Mouse (Mus musculus) bone marrow macrophage, adult 2 months (primary cell): Measurements from ENCODE around the gene Osbpl10. TPM values are rescaled to one million over a fixed set of nuclear protein-coding genes. Genes with fewer than 3 reads are reported as not detected.

Experiments
- H3K27ac ChIP-seq: 2 replicates; pipeline ENCODE4 v1.5.1; 2012; ENCODE audit warnings: low read depth, low read length; ENCODE audit not compliant: insufficient read depth
- H3K4me1 ChIP-seq: 2 replicates; pipeline ENCODE4 v1.6.1; 2012; ENCODE audit warnings: low read length; ENCODE audit not compliant: control insufficient read depth, insufficient read depth
- H3K4me3 ChIP-seq: 2 replicates; pipeline ENCODE4 v1.5.1; 2012; ENCODE audit warnings: mild to moderate bottlenecking, low read length, moderate library complexity; ENCODE audit not compliant: insufficient read depth
- CTCF ChIP-seq: IDR thresholded peaks from 2 replicates; pipeline ENCODE4 v1.5.1; 2012; ENCODE audit warnings: low read depth, mild to moderate bottlenecking, low read length, moderate library complexity
- POLR2A ChIP-seq: IDR thresholded peaks from 2 replicates; pipeline ENCODE4 v1.6.1; 2012; ENCODE audit warnings: mild to moderate bottlenecking, low read depth, low read length, borderline replicate concordance
- polyA plus RNA-seq: library from polyadenylated mRNA; stranded (reverse); fragments of >200 nt; gene quantifications from 2 replicates; pipeline ENCODE4 v1.2.4, GENCODE M21; 2012; ENCODE audit not compliant: missing spikeins, insufficient read depth, insufficient read length

Gene Osbpl10
- polyA plus RNA-seq, 1 experiment, result 1.7 TPM

DNA sequence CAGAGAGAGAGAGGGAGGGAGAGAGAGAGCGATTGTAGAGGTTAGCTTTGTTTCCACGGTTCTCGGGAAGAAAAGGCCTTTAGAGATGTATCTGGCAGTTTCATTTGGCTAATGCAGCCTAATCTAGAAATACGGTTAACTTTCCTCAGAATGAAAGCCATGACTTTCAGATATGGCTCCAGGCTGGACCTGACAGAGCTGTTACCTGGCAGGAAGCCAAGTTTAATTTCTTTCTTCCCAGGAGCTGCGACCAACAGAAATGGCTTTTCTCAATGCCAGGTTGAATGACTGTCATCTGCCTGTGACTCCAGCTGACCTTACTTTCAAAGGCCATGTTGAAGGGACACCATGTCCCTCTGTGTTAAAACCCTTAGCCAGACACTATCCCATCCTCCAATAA, 80.4 kb downstream of the Osbpl10 start:
- Histone ChIP-seq H3K4me1 (no peaks in the 10 kb centered on the region), H3K4me3 (no peak overlapping the region), H3K27ac (no peak overlapping the region)
- TF ChIP-seq CTCF (no peak), POLR2A (no peak)

- H3K27ac ChIP-seq, result no peak overlapping the region
- no peak overlapping the region for H3K4me3 ChIP-seq
- H3K4me1 ChIP-seq, result no peaks in the 10 kb centered on the region
- TF ChIP-seq POLR2A, result no peak
- TF ChIP-seq CTCF, result no peak
Observed at GRCm38 (mm10) chr9:115064834-115065233, 86.5 kb downstream of the Osbpl10 start.

GRCm38 (mm10) chr9:115067071-115067470, 88.7 kb downstream of the Osbpl10 start:
- H3K4me1 ChIP-seq, result no peaks in the 10 kb centered on the region
- H3K4me3 ChIP-seq, result no peak overlapping the region
- TF ChIP-seq POLR2A (no peak), CTCF (no peak)
- H3K27ac ChIP-seq, result no peak overlapping the region

- no peak for TF ChIP-seq POLR2A
- no peak for TF ChIP-seq CTCF
- no peak overlapping the region for H3K4me3 ChIP-seq
- no peak overlapping the region for H3K27ac ChIP-seq
- H3K4me1 ChIP-seq, result no peaks in the 10 kb centered on the region
Observed at GRCm38 (mm10) chr9:115075191-115075590, 96.8 kb downstream of the Osbpl10 start.

- peak; percentile 45; the same call in 1 of the 2 replicates for TF ChIP-seq CTCF
- TF ChIP-seq POLR2A, result no peak
- H3K4me1 ChIP-seq, result no peaks in the 10 kb centered on the region
- no peak overlapping the region for H3K4me3 ChIP-seq
- H3K27ac ChIP-seq, result no peak overlapping the region
Observed at GRCm38 (mm10) chr9:115088295-115088993, 110.1 kb downstream of the Osbpl10 start.

DNA sequence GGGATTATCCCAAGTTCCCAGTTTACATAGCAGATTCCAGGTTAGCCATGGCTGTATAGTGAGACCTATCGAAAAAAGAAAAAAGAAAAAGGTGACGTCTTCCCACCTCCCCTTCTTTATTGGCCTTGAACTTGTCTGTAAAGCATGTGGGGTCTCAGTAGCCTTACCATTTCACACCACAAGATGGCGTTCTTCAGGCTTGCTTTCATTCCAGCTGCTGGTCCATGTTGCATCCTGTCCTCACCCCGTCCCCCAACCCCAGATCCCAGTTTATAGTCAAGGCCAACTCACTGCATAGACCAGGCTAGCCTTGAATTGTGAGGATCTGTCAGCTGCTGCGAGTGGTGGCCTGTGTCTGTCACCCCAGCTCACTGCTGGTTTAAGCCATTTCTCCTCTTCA, 111.3 kb downstream of the Osbpl10 start:
- no peak for TF ChIP-seq POLR2A
- no peak for TF ChIP-seq CTCF
- Histone ChIP-seq H3K4me3 (no peak overlapping the region), H3K27ac (no peak overlapping the region), H3K4me1 (no peaks in the 10 kb centered on the region)

- H3K4me3 ChIP-seq, result no peak overlapping the region
- H3K4me1 ChIP-seq, result no peaks in the 10 kb centered on the region
- TF ChIP-seq CTCF (no peak), POLR2A (no peak)
- no peak overlapping the region for H3K27ac ChIP-seq
Observed at GRCm38 (mm10) chr9:115096481-115096880, 118.1 kb downstream of the Osbpl10 start.

DNA sequence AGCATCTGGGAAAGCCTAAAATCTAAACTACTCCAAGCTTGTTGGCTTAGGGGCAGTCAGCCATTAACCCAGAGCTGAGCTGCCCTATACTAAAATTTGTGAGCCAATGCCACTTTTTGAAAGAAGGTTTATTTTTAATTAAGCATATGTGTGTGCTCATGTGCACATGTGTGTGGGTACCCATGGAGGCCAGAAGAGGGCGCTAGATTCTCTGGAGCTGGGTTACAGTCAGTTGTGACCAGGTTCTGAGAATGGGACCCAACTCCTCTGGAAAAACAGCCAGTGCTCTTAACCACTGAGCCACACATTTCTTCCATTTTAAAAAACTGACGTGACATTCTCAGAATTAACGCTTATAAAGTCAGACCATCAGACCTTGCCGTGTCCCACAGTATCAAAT, 119.0 kb downstream of the Osbpl10 start:
- H3K4me3 ChIP-seq, result no peak overlapping the region
- H3K27ac ChIP-seq, result no peak overlapping the region
- H3K4me1 ChIP-seq, result no peaks in the 10 kb centered on the region
- TF ChIP-seq POLR2A (no peak), CTCF (no peak)

- no peaks in the 10 kb centered on the region for H3K4me1 ChIP-seq
- no peak overlapping the region for H3K4me3 ChIP-seq
- TF ChIP-seq CTCF (no peak), POLR2A (no peak)
- H3K27ac ChIP-seq, result no peak overlapping the region
Observed at GRCm38 (mm10) chr9:115100181-115100915, 122.0 kb downstream of the Osbpl10 start.

GRCm38 (mm10) chr9:115107430-115107829, 129.1 kb downstream of the Osbpl10 start:
- H3K27ac ChIP-seq, result no peak overlapping the region
- H3K4me3 ChIP-seq, result no peak overlapping the region
- TF ChIP-seq CTCF (no peak), POLR2A (no peak)
- no peaks in the 10 kb centered on the region for H3K4me1 ChIP-seq
